Mouse (Mus musculus) forebrain, embryonic 13.5 days (tissue): ENCODE measurements around the gene Osbpl2. TPM values are rescaled to one million over a fixed set of nuclear protein-coding genes. Genes with fewer than 3 reads are reported as not detected.
A peak's percentile ranks its signal among the peaks of the same experiment; 100 is the strongest.

Experiments
- ATAC-seq: fragments of 200-750 bp; cut with Nextera tagmentation; 2 replicates; pipeline ENCODE4 v1.8.0; 2017
- H3K27ac ChIP-seq: fragments of 300-500 bp; sonication (generic); 2 replicates; pipeline ENCODE4 v1.5.1; 2015; ENCODE audit warnings: inconsistent platforms, mild to moderate bottlenecking, moderate library complexity
- H3K27me3 ChIP-seq: fragments of 300-500 bp; sonication (generic); 2 replicates; pipeline ENCODE4 v1.6.1; 2015; ENCODE audit warnings: mild to moderate bottlenecking, inconsistent platforms
- H3K36me3 ChIP-seq: fragments of 300-500 bp; sonication (generic); 2 replicates; pipeline ENCODE4 v1.6.1; 2015; ENCODE audit warnings: mild to moderate bottlenecking, inconsistent platforms; ENCODE audit not compliant: poor library complexity, severe bottlenecking
- H3K4me1 ChIP-seq: fragments of 300-500 bp; sonication (generic); 2 replicates; pipeline ENCODE4 v1.6.1; 2015; ENCODE audit warnings: inconsistent platforms
- H3K4me2 ChIP-seq: fragments of 300-500 bp; sonication (generic); 2 replicates; pipeline ENCODE4 v1.6.1; 2015; ENCODE audit warnings: inconsistent platforms, mild to moderate bottlenecking, moderate library complexity
- H3K4me3 ChIP-seq: fragments of 300-500 bp; sonication (generic); 2 replicates; pipeline ENCODE4 v1.5.1; 2015; ENCODE audit warnings: mild to moderate bottlenecking, inconsistent platforms
- H3K9ac ChIP-seq: fragments of 300-500 bp; sonication (generic); 2 replicates; pipeline ENCODE4 v1.6.1; 2015; ENCODE audit warnings: mild to moderate bottlenecking, inconsistent platforms
- H3K9me3 ChIP-seq: fragments of 300-500 bp; sonication (generic); replicated peaks from 2 replicates; pipeline ENCODE4 v1.6.1; 2016; ENCODE audit warnings: inconsistent platforms
- WGBS: fragments of 180-500 bp; shearing (Covaris S2); methylation state at CpG from one replicate; pipeline ENCODE4 v1.1.7; 2015; 5-methylcytosine and 5-hydroxymethylcytosine counted together
- polyA plus RNA-seq: library from polyadenylated mRNA; unstranded; fragments of >200 nt; fragmentation: Nextera tagmentation; extraction: Ambion mirVana; gene quantifications from 2 replicates; pipeline ENCODE4 v1.2.1, GENCODE M21; 2015

Gene Osbpl2
- polyA plus RNA-seq, 1 experiment from 2014 or later, result 48.8 TPM

DNA sequence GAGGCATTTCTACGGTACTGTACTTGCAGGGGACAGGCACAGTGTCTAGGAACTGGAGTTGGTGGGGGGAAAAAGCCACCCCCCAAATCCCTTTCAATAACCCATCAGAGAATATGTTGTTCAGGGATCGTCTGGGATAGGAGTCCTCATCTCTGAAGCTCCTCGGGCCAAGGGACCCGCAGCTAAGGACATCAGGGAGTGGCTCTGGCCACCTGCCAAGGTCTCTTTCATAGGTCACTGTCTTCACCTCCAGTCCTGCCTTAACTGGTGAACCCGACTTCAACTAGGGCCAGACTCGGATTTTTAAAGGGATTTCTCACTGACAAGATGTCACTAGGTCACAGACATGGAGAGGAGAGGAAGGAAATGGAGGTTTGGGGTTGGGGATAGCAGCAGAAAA, 10.8 kb upstream of the Osbpl2 start:
- ATAC-seq, result no peak
- WGBS, result 73% methylated on average over 6 of the region's 6 CpGs
- no peak overlapping the region for H3K9ac ChIP-seq

DNA sequence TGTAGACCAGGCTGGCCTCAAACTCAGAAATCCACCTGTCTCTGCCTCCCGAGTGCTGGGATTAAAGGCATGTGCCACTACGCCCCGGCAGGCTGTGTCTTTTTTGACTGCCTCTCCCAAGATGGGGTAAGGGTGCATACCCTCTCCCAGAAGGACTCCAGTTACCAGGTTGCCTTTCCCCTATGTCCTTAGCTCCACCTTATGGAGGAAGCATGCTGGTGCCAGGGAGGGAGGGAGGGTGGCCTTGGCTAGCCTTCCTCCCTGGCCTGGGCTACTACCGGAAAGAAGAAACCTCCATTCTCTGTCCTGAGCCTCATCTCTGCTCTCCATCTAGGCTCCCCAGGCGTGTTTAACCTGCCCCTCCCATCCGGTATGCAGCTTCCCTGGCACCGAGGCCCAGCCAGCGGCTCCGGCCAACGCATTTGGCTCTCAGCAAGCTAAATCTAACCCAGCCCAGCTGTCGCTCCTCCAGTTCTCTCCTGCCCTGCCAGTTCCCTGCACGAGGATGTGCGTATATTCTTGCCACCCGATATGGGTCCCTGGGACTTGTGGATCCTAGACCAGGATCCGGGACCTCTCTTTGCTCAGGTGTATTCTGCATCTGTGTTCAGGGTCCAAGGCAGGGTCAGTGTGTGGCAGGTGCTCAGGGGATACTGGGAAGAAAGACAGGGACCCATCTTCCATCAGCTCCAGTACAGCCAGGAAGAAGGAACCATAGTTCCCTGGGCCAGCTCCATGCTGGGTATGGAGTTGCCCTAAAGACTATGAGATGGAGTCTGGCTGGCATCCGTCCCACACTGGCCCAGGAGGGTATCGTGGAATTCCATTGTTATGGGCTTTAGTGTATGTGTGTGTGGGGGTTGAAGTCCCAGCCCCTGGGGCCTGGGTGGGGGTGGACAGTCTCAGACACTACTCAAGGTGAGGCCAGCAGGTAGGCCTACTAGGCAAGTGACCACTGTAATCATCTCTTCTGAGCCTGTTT, 4.9 kb upstream of the Osbpl2 start:
- Histone ChIP-seq H3K4me3 (no peak overlapping the region), H3K9me3 (no peaks in the 10 kb centered on the region), H3K4me2 (0 out of 2 replicates have a peak overlapping the region, but pooled peaks have one; percentile 7), H3K27me3 (no peaks in the 10 kb centered on the region), H3K4me1 (peaks cover 50% of the 10 kb centered on the region), H3K27ac (peak overlapping the region; percentile 60), H3K36me3 (no peaks in the 10 kb centered on the region), H3K9ac (0 out of 2 replicates have a peak overlapping the region, but pooled peaks have one; percentile 18)
- WGBS, result 54% methylated on average over 17 of the region's 17 CpGs
- no peak for ATAC-seq

More for the DNA sequence above, 10.8 kb upstream of the Osbpl2 start:
- H3K27ac ChIP-seq, result no peak overlapping the region
- no peak overlapping the region for H3K4me3 ChIP-seq
- H3K36me3 ChIP-seq, result no peaks in the 10 kb centered on the region
- H3K4me2 ChIP-seq, result no peak overlapping the region
- H3K9me3 ChIP-seq, result no peaks in the 10 kb centered on the region
- H3K27me3 ChIP-seq, result peaks cover 28% of the 10 kb centered on the region
- peaks cover 23% of the 10 kb centered on the region for H3K4me1 ChIP-seq

DNA sequence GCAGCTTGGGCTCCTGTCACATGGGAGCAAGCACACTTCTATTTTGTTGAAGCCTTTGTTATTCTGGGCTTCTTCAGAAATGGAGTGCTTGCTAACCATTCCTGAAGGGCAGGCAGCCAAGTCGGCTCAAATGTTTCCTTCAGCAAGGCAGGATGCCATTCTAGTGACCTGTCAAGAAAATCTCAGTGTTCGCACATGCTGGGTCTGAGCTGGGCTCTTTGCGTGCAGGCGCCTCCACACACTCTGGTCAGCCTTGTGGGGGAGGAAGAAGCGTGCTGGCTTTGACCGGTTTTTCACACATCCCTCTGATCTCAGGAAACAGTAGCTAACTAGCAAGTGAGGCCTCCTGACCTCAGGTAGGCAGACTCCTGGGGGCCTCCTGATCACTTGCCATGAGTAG, 3.8 kb upstream of the Osbpl2 start:
- no peak overlapping the region for H3K4me3 ChIP-seq
- peaks cover 57% of the 10 kb centered on the region for H3K4me1 ChIP-seq
- no peaks in the 10 kb centered on the region for H3K36me3 ChIP-seq
- 0 out of 2 replicates have a peak overlapping the region, but pooled peaks have one; percentile 22 for H3K9ac ChIP-seq
- no peaks in the 10 kb centered on the region for H3K9me3 ChIP-seq
- no peak for ATAC-seq
- WGBS, result 33% methylated on average over 6 of the region's 6 CpGs
- H3K27me3 ChIP-seq, result no peaks in the 10 kb centered on the region
- H3K27ac ChIP-seq, result peak overlapping the region; percentile 60
- H3K4me2 ChIP-seq, result no peak overlapping the region

DNA sequence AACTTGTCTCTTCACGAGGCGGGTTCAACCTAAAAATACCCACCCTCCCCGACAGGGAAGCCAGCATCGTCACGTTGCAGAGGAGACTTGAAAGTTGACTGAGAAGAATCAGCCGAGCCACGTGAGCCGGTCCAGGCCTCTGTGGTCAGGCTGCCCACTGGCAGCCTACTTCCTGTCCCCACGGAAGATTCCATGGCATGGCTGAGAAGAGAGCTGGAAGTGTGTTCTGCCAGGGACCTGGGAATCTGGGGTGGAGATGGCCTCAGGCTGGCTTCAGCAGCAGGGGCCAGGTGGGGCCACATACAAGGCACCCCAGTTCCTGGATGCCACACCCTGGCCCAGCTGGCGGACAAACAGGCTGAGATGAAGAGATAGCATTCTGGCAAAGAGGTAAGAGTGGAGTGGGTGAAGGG, 3.0 kb upstream of the Osbpl2 start:
- H3K9me3 ChIP-seq, result no peaks in the 10 kb centered on the region
- no peak overlapping the region for H3K9ac ChIP-seq
- no peaks in the 10 kb centered on the region for H3K27me3 ChIP-seq
- peak overlapping the region; percentile 40; the same call in 1 of the 2 replicates for H3K27ac ChIP-seq
- WGBS, result 78% methylated on average over 10 of the region's 10 CpGs
- no peak for ATAC-seq
- H3K4me2 ChIP-seq, result no peak overlapping the region
- no peak overlapping the region for H3K4me3 ChIP-seq
- no peaks in the 10 kb centered on the region for H3K36me3 ChIP-seq
- H3K4me1 ChIP-seq, result peaks cover 58% of the 10 kb centered on the region

DNA sequence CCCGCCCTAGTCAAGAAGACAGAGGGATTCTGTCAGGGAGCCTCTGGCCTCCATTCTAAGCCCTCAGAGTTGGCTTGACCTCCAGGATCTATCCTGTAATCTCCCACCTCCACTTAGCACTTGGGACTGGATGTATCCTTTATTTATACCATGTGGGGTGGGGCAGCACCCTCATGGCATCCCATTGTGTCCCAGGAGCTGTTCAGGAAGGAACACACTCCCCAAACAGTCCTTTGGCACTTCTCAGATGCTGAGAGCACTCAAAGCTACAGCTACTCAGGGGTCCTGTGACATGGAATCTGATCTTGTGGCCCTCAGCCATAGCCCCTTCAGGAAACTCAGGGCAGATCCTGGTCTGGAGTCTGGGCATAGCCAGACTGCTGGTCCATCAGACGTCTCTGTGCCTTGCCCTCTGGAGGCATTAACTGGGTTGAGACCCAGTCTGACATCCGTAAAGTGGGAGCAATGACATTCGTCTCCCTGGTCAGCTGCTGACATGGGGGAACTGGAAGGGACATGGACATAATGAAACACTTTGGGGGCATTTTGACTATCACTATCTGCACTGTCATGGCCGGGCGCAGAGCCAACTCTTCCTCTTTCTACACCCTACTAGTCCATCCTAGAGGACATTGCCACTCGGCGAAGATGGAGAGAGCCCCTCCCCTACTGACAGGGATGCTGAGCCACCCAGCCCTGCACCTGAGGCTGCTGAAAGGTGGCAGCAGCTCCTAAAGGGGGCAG, 2.2 kb upstream of the Osbpl2 start:
- H3K4me1 ChIP-seq, result peaks cover 58% of the 10 kb centered on the region
- no peak for ATAC-seq

DNA sequence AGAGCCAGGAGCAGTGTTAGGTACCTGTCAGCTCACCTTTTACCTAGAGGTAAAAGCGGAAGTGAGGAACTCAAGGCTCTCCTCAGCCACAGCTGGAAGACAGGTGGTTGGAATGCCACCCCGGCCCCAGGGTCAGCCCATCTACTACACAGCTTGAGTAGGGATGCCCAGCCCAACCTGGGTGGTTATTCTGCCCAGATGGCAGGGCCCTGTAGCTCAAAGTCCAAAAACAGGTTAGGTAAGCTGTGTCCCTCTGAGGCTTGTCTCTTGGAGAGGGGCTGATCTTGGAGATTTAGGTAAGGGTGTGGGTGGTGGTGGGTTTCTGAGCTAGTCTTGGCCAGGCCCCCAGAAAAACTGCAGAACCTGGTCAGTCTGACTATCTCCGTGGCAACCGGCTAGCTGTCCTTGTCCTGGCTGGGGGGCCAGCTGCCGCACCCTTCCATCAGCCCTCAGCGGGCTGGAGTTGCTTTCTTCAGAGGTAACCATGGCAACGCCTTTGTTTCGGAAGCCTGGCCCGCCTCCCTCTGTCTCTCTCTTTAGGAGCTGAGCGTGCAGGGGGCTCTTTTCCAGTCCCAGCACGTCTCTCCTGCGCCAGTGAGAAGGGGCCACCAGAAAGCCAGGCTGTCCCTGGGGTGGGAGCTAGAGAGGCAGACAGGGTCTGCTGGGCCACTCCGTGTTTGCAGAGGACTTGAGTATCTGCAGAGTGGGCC, 1.5 kb upstream of the Osbpl2 start:
- H3K9me3 ChIP-seq, result no peaks in the 10 kb centered on the region
- H3K9ac ChIP-seq, result peak overlapping the region; percentile 32
- H3K4me1 ChIP-seq, result peaks cover 58% of the 10 kb centered on the region
- WGBS, result 8% methylated on average over 13 of the region's 13 CpGs
- peak overlapping the region; percentile 93 for H3K27ac ChIP-seq
- peak overlapping the region; percentile 97 for H3K4me2 ChIP-seq
- no peaks in the 10 kb centered on the region for H3K27me3 ChIP-seq
- ATAC-seq, result peak; percentile 46
- H3K4me3 ChIP-seq, result peak overlapping the region; percentile 95
- H3K36me3 ChIP-seq, result no peaks in the 10 kb centered on the region

More for the DNA sequence above, 2.2 kb upstream of the Osbpl2 start:
- no peaks in the 10 kb centered on the region for H3K27me3 ChIP-seq
- H3K4me3 ChIP-seq, result no peak overlapping the region
- peak overlapping the region; percentile 32 for H3K9ac ChIP-seq
- 65% methylated on average over 8 of the region's 8 CpGs for WGBS
- peak overlapping the region; percentile 93 for H3K27ac ChIP-seq
- H3K9me3 ChIP-seq, result no peaks in the 10 kb centered on the region
- H3K4me2 ChIP-seq, result peak overlapping the region; percentile 97
- H3K36me3 ChIP-seq, result no peaks in the 10 kb centered on the region

DNA sequence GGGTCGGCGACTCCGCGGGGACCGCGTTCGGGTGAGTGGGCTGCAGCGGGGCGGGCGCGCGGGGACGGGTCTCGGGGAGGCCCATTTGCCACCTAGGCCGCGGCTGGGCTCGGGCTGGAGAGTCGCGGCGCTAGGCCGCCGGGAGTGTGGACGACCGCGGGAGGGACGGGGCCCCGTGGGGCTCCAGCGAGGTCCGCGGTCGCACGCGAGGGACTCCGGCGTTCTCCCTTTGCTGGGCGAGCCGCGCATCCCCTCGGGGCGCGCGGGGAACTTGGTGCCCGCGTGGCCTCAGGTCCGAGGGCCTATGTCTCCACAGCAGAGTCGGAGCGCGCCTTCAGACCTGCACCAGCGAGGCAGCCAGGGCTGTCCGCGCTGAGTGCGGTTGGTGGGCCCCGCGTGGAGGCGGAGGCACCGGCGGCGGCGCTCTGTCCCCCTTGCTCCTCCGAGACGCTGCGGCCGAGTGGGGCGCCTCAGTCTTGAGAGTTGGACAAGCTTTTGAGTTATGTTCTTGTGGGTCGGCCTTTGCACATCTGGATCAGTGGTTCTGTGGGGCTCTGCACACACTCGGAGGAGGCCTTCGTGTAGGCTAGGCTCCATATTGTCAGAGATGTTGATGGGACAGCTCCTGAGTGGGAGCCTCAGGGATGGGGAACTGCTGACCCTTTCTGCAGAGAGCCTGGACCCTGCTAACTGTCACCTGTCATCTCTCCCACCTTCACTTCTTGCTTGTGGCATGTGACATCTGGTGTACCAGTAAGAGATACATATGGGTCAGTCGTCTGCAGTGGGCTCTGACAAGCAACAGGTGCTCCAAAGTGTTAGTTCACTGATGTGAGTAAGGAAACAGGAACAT, 559 bp downstream of the Osbpl2 start:
- Histone ChIP-seq H3K27me3 (no peaks in the 10 kb centered on the region), H3K4me3 (peak overlapping the region; percentile 95), H3K9me3 (no peaks in the 10 kb centered on the region), H3K9ac (peak overlapping the region; percentile 92), H3K36me3 (peaks cover 9% of the 10 kb centered on the region), H3K27ac (peak overlapping the region; percentile 72), H3K4me2 (peak overlapping the region; percentile 97), H3K4me1 (peaks cover 50% of the 10 kb centered on the region)
- peak; percentile 8 for ATAC-seq
- WGBS, result under 1% methylated on average over 63 of the region's 68 CpGs

DNA sequence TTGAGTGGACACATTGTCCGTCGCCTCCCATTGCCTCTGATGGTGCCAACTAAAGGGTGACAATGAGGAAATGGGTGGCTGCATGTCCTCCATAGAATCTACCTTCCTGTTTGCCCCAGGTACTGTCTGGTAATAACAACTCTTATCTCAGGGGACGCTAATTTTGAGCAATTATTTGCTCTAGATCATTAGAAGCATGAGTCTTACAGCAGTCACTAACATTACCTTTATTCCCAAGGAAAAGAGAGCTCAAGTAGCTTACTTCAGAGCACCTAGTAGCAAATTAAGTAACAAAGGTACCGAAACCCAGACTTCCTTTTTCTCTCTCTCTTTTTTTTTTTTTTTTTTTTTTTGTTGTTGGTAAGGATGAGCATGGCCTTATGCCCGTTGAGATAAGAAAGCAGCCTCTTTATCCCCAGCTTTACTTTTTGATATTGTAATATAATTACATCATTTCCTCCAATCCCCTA, 1.2 kb downstream of the Osbpl2 start:
- peaks cover 9% of the 10 kb centered on the region for H3K36me3 ChIP-seq
- H3K4me3 ChIP-seq, result peak overlapping the region; percentile 95
- H3K27ac ChIP-seq, result no peak overlapping the region
- no peak for ATAC-seq
- H3K9ac ChIP-seq, result peak overlapping the region; percentile 92; the same call in 1 of the 2 replicates
- H3K4me1 ChIP-seq, result peaks cover 45% of the 10 kb centered on the region
- H3K9me3 ChIP-seq, result no peaks in the 10 kb centered on the region
- peak overlapping the region; percentile 97 for H3K4me2 ChIP-seq
- no peaks in the 10 kb centered on the region for H3K27me3 ChIP-seq
- 76% methylated on average over 5 of the region's 5 CpGs for WGBS

DNA sequence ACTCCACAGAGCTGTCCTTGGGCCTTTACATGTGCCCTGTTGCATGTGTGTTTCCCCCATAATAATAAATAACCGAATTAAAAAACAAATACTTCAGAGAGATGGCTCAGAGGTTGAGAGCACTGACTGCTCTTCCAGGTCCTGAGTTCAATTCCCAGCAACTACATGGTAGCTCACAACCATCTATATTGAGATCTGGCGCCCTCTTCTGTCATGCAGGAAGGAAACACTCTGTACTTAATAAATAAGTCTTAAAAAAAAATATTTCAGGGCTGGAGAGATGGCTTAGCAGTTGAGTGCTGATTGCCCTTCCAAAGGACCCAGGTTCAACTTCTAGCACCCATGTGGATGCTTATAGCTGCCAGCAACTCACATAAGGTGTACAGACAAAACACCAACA, 5.1 kb downstream of the Osbpl2 start:
- Histone ChIP-seq H3K36me3 (peaks cover 9% of the 10 kb centered on the region), H3K9ac (no peak overlapping the region), H3K9me3 (no peaks in the 10 kb centered on the region), H3K27ac (no peak overlapping the region), H3K27me3 (no peaks in the 10 kb centered on the region), H3K4me1 (peaks cover 36% of the 10 kb centered on the region), H3K4me2 (no peak overlapping the region), H3K4me3 (no peak overlapping the region)
- no peak for ATAC-seq
- WGBS, result 85% methylated on average over 2 of the region's 2 CpGs

DNA sequence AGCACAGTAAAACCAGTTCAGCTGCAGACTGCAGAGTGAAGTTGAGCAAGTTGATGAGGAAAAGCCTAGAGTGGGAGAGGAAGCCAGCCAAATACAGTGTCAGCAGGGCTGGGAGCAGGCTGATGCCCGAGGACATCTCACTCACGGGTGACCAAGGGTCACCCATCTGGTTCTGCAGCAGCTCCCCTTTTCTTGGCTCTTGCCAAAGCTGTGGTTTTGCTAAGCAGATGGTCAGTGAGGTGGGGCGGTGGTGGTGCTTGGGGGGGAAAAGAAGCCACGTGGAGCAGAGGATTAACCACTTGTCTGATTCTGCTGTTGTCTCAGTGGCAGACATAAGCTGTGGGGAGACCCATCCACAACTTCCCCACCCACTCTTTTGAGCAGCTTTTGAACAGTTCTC, 7.1 kb downstream of the Osbpl2 start:
- peaks cover 9% of the 10 kb centered on the region for H3K36me3 ChIP-seq
- H3K4me2 ChIP-seq, result no peak overlapping the region
- no peaks in the 10 kb centered on the region for H3K27me3 ChIP-seq
- no peak; the same call in 1 of the 2 replicates for ATAC-seq
- no peak overlapping the region for H3K9ac ChIP-seq
- peaks cover 28% of the 10 kb centered on the region for H3K4me1 ChIP-seq
- H3K27ac ChIP-seq, result no peak overlapping the region; the same call in 1 of the 2 replicates
- 17% methylated on average over 4 of the region's 4 CpGs for WGBS
- no peak overlapping the region for H3K4me3 ChIP-seq
- H3K9me3 ChIP-seq, result no peaks in the 10 kb centered on the region

DNA sequence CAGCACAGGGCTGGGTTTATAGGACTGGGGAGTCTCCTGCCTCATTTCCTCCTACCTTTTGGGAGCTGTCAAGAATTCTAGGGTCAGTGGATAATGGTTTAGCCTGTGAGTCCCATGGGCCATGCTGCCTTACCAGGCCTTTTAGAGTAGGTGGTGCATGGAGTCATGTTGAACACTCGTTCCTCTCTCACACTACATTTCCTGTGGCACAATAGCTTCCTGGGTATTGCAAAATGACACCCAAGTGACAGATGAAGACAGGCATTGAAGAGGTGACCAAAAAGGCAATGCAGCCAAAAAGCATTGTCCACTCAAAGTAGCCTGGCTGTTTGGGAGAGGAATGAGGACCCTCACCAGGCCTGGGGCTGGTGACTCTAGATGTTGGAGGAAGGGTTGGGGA, 8.6 kb downstream of the Osbpl2 start:
- 61% methylated on average over 1 of the region's 1 CpGs for WGBS
- Histone ChIP-seq H3K4me2 (no peak overlapping the region), H3K9me3 (no peaks in the 10 kb centered on the region), H3K36me3 (peaks cover 9% of the 10 kb centered on the region), H3K27ac (no peak overlapping the region), H3K27me3 (no peaks in the 10 kb centered on the region), H3K4me1 (peaks cover 28% of the 10 kb centered on the region), H3K9ac (no peak overlapping the region), H3K4me3 (no peak overlapping the region)
- no peak for ATAC-seq
